Mouse (Mus musculus) forebrain, embryonic 15.5 days (tissue): ENCODE measurements around the gene Gm10401. TPM values are rescaled to one million over a fixed set of nuclear protein-coding genes. Genes with fewer than 3 reads are reported as not detected.
"Not testable (repeated sequence)": the region's sequence is repeated elsewhere in the genome, so short reads cannot be mapped to it uniquely, and the experiment has no call there.

Source experiments
- ATAC-seq: fragments of 200-750 bp; cut with Nextera tagmentation; replicated peaks from 2 replicates; pipeline ENCODE4 v1.8.0; 2017; ENCODE audit warnings: mild to moderate bottlenecking, moderate TSS enrichment, moderate library complexity
- H3K27ac ChIP-seq: fragments of 300-500 bp; sonication (generic); replicated peaks from 2 replicates; pipeline ENCODE4 v1.5.1; 2015; ENCODE audit warnings: mild to moderate bottlenecking, inconsistent platforms
- H3K27me3 ChIP-seq: fragments of 300-500 bp; sonication (generic); 2 replicates; pipeline ENCODE4 v1.6.1; 2015; ENCODE audit warnings: inconsistent platforms
- H3K36me3 ChIP-seq: fragments of 300-500 bp; sonication (generic); 2 replicates; pipeline ENCODE4 v1.6.1; 2015; ENCODE audit warnings: mild to moderate bottlenecking, inconsistent platforms
- H3K4me1 ChIP-seq: fragments of 300-500 bp; sonication (generic); 2 replicates; pipeline ENCODE4 v1.6.1; 2015; ENCODE audit warnings: inconsistent platforms
- H3K4me2 ChIP-seq: fragments of 300-500 bp; sonication (generic); replicated peaks from 2 replicates; pipeline ENCODE4 v1.6.1; 2015; ENCODE audit warnings: mild to moderate bottlenecking, inconsistent platforms
- H3K4me3 ChIP-seq: fragments of 300-500 bp; sonication (generic); 2 replicates; pipeline ENCODE4 v1.5.1; 2015; ENCODE audit warnings: mild to moderate bottlenecking, inconsistent platforms
- H3K9ac ChIP-seq: fragments of 300-500 bp; sonication (generic); replicated peaks from 2 replicates; pipeline ENCODE4 v1.6.1; 2015; ENCODE audit warnings: mild to moderate bottlenecking, inconsistent platforms
- H3K9me3 ChIP-seq: fragments of 300-500 bp; sonication (generic); 2 replicates; pipeline ENCODE4 v1.6.1; 2016; ENCODE audit warnings: inconsistent platforms
- WGBS: fragments of 180-500 bp; shearing (Covaris S2); methylation state at CpG from one replicate; pipeline ENCODE4 v1.1.7; 2015; ENCODE audit warnings: mixed read lengths; 5-methylcytosine and 5-hydroxymethylcytosine counted together
- polyA plus RNA-seq: library from polyadenylated mRNA; unstranded; fragments of >200 nt; fragmentation: Nextera tagmentation; extraction: Ambion mirVana; gene quantifications from 2 replicates; pipeline ENCODE4 v1.2.1, GENCODE M21; 2015

Gm10401 gene
- polyA plus RNA-seq, 1 experiment from 2014 or later: 34.6 TPM

DNA sequence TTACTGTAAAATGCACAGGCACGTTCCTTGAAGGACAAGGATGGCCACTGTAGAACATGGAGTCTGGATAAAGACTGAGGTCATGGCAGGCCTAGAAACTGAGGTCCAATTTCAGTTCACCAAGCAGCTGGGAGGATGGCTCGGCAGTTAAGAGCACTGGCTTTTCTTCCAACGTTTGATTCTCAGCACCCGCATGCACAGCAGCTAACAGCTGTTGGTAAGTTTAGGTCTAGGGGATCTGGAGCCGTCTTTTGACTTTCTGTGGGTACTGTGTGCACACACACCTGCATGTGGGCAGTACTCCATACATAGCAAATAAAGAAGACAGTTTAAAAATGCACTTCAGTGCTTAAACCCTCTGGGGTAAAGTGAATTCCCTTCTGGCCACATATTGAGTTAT lies 16.5 kb downstream of the Gm10401 start:
- H3K36me3 ChIP-seq: peaks cover 17% of the 10 kb centered on the region
- no peaks in the 10 kb centered on the region for H3K9me3 ChIP-seq
- no peak overlapping the region for H3K4me2 ChIP-seq
- H3K9ac ChIP-seq: no peak overlapping the region
- H3K27me3 ChIP-seq: no peaks in the 10 kb centered on the region
- H3K4me1 ChIP-seq: no peaks in the 10 kb centered on the region
- ATAC-seq: no peak
- WGBS: 85% methylated on average over 5 of the region's 5 CpGs
- no peak overlapping the region for H3K4me3 ChIP-seq
- H3K27ac ChIP-seq: no peak overlapping the region

DNA sequence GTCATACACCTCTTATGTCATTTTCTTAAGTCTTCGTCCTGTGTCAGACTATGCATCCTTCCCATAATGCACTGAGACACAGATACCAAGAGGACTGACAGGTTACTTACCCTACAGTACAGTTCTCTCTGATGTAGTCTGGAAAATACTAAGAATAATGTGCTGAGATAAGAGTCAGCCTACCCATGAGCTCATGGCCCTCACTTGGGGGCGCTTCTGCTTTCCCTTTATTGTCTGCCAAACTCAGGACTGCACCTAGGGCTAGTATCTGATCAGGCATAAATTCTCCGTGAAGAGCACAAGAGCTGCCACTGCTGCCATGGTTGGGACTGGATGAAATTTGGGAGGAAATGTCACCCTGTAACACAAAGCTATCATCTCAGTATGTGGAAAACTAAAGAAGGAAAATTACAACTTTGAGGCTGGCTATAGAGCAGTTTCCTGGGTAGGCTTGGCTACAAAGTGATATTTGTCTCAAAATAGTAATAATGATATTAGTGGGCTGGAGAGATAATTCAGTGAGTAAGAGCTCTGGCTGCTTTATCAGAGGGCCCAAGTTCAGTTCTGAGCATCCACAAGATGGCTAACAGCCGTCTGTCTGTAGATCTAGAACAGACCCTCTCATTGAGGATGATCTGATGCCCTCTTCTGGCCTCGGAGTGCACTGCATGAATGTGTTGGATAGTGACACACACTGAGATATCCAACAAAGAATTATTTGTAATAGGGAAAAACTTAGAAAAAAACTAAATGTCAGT lies 21.8 kb downstream of the Gm10401 start:
- no peaks in the 10 kb centered on the region for H3K9me3 ChIP-seq
- H3K27me3 ChIP-seq: no peaks in the 10 kb centered on the region
- H3K9ac ChIP-seq: no peak overlapping the region
- peaks cover 5% of the 10 kb centered on the region; the same call in 1 of the 2 replicates for H3K4me1 ChIP-seq
- H3K27ac ChIP-seq: no peak overlapping the region
- no peak for ATAC-seq
- H3K4me2 ChIP-seq: no peak overlapping the region
- WGBS: 60% methylated on average over 5 of the region's 5 CpGs
- H3K36me3 ChIP-seq: peaks cover 4% of the 10 kb centered on the region; the same call in 1 of the 2 replicates
- no peak overlapping the region for H3K4me3 ChIP-seq

- H3K4me1 ChIP-seq: peaks cover 5% of the 10 kb centered on the region; the same call in 1 of the 2 replicates
- no peaks in the 10 kb centered on the region for H3K9me3 ChIP-seq
- no peaks in the 10 kb centered on the region for H3K27me3 ChIP-seq
- H3K4me2 ChIP-seq: no peak overlapping the region
- no peak for ATAC-seq
- no peak overlapping the region for H3K27ac ChIP-seq
- peaks cover 4% of the 10 kb centered on the region; the same call in 1 of the 2 replicates for H3K36me3 ChIP-seq
- no peak overlapping the region for H3K4me3 ChIP-seq
- 90% methylated on average over 4 of the region's 4 CpGs for WGBS
- no peak overlapping the region for H3K9ac ChIP-seq
Observed at GRCm38 (mm10) chr5:115074749-115075148, 23.3 kb downstream of the Gm10401 start.

DNA sequence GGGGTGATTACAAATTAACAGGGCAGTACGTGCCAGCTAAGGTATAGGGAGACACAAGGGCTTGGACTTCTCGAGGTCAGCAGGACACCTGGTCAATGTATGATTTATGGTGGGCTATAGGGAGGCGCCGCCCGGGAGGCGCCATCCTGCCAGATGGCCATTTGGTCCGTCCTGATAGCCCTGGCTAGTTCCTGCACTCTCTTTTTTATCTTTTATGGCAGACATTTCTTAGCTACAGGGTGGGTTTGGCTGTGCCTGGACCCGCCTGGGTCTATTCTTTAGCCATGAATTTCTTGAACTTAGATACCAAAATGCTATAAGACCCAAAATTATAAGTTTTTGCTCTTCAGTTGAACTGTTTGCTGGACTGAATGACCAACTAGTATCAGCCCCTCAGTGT lies 24.8 kb downstream of the Gm10401 start:
- not testable (repeated sequence) for H3K36me3 ChIP-seq, H3K9me3 ChIP-seq, H3K27me3 ChIP-seq, ATAC-seq, H3K9ac ChIP-seq, H3K27ac ChIP-seq, H3K4me3 ChIP-seq, H3K4me2 ChIP-seq, H3K4me1 ChIP-seq
- whole genome bisulfite sequencing: 91% methylated on average over 8 of the region's 8 CpGs

- 82% methylated on average over 7 of the region's 7 CpGs for WGBS
- Histone ChIP-seq H3K4me1 (peaks cover 5% of the 10 kb centered on the region; the same call in 1 of the 2 replicates), H3K27me3 (no peaks in the 10 kb centered on the region), H3K4me3 (no peak overlapping the region), H3K4me2 (no peak overlapping the region), H3K9ac (no peak overlapping the region), H3K9me3 (no peaks in the 10 kb centered on the region), H3K36me3 (peaks cover 4% of the 10 kb centered on the region; the same call in 1 of the 2 replicates), H3K27ac (no peak overlapping the region)
- no peak for ATAC-seq
Observed at GRCm38 (mm10) chr5:115072143-115072542, 26.0 kb downstream of the Gm10401 start.

DNA sequence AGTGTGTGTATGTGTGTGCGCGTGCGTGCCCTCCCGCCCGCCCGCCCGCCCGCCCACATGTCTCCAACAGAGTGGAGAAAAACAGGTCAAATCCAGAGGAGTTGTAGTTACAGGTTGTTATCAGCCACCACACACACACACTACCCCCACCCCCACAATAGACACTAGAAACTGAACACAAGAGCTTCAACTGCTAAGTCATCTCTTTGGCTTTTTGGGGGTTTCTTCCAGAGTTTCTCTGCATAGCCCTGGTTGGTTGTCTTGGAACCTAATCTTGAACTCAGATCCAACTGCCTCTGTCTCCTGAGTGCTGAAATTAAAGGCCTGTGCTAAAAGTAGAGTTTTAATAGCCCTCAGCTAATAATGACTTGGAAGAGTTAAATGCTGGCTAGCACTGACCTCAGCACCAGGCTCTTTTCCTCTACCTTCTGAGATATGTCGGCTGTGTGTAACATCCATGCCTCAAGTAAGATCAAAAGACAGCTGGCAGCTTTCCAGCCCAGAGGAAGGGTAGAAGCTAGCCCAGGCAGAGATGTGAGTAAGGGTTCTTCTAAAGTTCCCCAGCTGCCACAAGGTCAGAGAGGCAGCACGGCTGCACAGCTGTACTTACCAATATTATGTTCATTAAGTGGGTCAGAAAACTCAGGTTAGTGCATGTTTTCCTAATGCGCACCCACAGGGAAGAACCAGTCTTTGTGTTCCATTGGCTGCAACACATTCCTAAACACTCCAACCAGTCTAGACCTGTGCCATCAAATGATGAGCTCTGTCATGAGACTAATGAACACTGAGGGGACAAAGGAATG lies 26.8 kb downstream of the Gm10401 start:
- Histone ChIP-seq H3K9me3 (no peaks in the 10 kb centered on the region), H3K4me2 (no peak overlapping the region), H3K4me1 (peaks cover 5% of the 10 kb centered on the region; the same call in 1 of the 2 replicates), H3K27ac (no peak overlapping the region), H3K27me3 (no peaks in the 10 kb centered on the region), H3K36me3 (peaks cover 4% of the 10 kb centered on the region; the same call in 1 of the 2 replicates), H3K4me3 (no peak overlapping the region), H3K9ac (no peak overlapping the region)
- ATAC-seq: no peak
- 87% methylated on average over 11 of the region's 11 CpGs for WGBS

- no peaks in the 10 kb centered on the region for H3K27me3 ChIP-seq
- ATAC-seq: no peak
- H3K36me3 ChIP-seq: no peaks in the 10 kb centered on the region; the same call in 1 of the 2 replicates
- 100% methylated on average over 2 of the region's 2 CpGs for WGBS
- no peak overlapping the region for H3K9ac ChIP-seq
- peaks cover 5% of the 10 kb centered on the region; the same call in 1 of the 2 replicates for H3K4me1 ChIP-seq
- no peak overlapping the region for H3K27ac ChIP-seq
- H3K9me3 ChIP-seq: no peaks in the 10 kb centered on the region
- H3K4me3 ChIP-seq: no peak overlapping the region
- H3K4me2 ChIP-seq: no peak overlapping the region
Observed at GRCm38 (mm10) chr5:115070457-115070856, 27.6 kb downstream of the Gm10401 start.

- H3K4me1 ChIP-seq: peaks cover 5% of the 10 kb centered on the region; the same call in 1 of the 2 replicates
- no peak overlapping the region for H3K27ac ChIP-seq
- ATAC-seq: no peak
Observed at GRCm38 (mm10) chr5:115069611-115070010, 28.5 kb downstream of the Gm10401 start.

GRCm38 (mm10) chr5:115068671-115069421 lies 29.2 kb downstream of the Gm10401 start:
- H3K9ac ChIP-seq: no peak overlapping the region
- peaks cover 2% of the 10 kb centered on the region; the same call in 1 of the 2 replicates for H3K36me3 ChIP-seq
- WGBS: 94% methylated on average over 11 of the region's 11 CpGs

More at GRCm38 (mm10) chr5:115069611-115070010, 28.5 kb downstream of the Gm10401 start:
- Histone ChIP-seq H3K9ac (no peak overlapping the region), H3K4me3 (no peak overlapping the region), H3K4me2 (no peak overlapping the region), H3K27me3 (no peaks in the 10 kb centered on the region), H3K9me3 (no peaks in the 10 kb centered on the region), H3K36me3 (no peaks in the 10 kb centered on the region)
- 94% methylated on average over 3 of the region's 3 CpGs for WGBS

DNA sequence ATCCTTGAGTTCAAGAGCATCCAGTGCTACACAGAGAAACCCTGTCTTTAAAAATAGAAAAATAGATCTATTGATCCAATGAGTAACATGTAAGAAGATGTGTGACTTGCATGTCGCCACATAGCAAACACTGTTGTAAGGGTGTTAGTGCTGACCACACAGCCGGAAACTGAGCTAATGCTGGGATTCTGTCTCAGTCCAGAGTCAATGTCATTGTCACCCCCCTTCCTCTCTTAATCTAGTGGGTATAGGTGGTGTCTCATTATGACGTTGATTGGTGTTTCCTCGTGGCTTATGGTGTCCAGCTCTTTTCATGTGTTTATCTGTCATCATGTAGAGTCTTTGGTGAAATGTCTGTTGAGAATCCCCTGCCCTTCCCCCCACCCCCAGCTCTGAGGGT lies 31.9 kb downstream of the Gm10401 start:
- Histone ChIP-seq H3K9ac (no peak overlapping the region), H3K4me2 (no peak overlapping the region), H3K4me1 (no peaks in the 10 kb centered on the region), H3K27ac (no peak overlapping the region), H3K4me3 (no peak overlapping the region), H3K27me3 (no peaks in the 10 kb centered on the region), H3K9me3 (no peaks in the 10 kb centered on the region), H3K36me3 (peaks cover 11% of the 10 kb centered on the region; the same call in 1 of the 2 replicates)
- no peak for ATAC-seq
- 80% methylated on average over 4 of the region's 4 CpGs for WGBS

More at GRCm38 (mm10) chr5:115068671-115069421, 29.2 kb downstream of the Gm10401 start:
- peaks cover 5% of the 10 kb centered on the region; the same call in 1 of the 2 replicates for H3K4me1 ChIP-seq
- H3K9me3 ChIP-seq: no peaks in the 10 kb centered on the region
- H3K27me3 ChIP-seq: no peaks in the 10 kb centered on the region
- H3K4me3 ChIP-seq: no peak overlapping the region
- H3K4me2 ChIP-seq: no peak overlapping the region
- no peak for ATAC-seq
- no peak overlapping the region for H3K27ac ChIP-seq

DNA sequence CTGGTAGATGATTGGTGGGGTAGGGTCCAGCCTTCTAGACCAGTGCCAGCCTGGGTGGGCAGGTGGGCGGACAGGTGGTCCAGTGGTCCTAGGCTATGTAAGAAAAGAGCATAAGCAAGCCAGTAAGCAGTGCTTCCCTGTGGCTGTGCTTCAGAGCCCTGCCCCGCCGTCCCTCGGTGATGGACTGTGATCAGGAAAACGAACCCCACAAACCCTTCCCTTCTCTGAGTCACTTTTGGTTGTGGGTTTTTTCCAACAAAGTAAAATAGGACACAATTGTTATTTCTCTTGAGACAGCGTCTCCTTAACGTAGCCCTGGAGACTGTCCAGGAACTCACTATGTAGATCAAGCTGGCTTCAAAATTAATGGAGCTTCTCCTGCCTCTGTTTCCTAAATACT lies 34.7 kb downstream of the Gm10401 start:
- 82% methylated on average over 7 of the region's 7 CpGs for WGBS
- Histone ChIP-seq H3K27ac (no peak overlapping the region), H3K9ac (no peak overlapping the region), H3K4me1 (no peaks in the 10 kb centered on the region), H3K36me3 (peaks cover 11% of the 10 kb centered on the region; the same call in 1 of the 2 replicates), H3K9me3 (no peaks in the 10 kb centered on the region), H3K4me3 (no peak overlapping the region), H3K27me3 (no peaks in the 10 kb centered on the region), H3K4me2 (no peak overlapping the region)
- ATAC-seq: no peak
